Mouse (Mus musculus): Measurements from ENCODE around the gene Wnt4.

Gene Wnt4

GRCm38 (mm10) chr4:137279346-137279745 lies 2.1 kb downstream of the Wnt4 start:
- no peak for DNase-seq

- DNase-seq = no peak
These were observed 4.0 kb downstream of the Wnt4 start for GRCm38 (mm10) chr4:137281273-137281672.

DNA sequence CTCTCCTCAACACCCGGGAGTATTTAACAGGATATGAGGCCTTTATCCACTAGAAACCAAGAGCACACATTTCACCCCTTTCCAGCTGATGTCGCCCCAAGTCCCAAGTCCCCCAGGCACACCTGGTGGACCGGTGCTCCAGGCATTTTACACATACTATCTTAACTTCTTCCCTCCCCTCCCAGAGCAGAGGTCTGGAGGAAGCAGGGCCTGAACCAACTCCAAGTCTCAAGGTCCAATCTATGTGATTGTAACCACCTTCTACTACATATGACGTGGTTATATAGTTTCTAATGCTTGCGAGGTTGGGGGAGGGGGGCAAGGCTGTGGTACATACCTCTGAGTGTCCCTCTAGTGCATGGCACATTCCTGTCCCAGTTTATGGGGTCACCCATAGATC lies 4.8 kb downstream of the Wnt4 start:
- DNase-seq = no peak

- DNase-seq = no peak
These were observed 5.5 kb downstream of the Wnt4 start for GRCm38 (mm10) chr4:137282584-137283406.

DNA sequence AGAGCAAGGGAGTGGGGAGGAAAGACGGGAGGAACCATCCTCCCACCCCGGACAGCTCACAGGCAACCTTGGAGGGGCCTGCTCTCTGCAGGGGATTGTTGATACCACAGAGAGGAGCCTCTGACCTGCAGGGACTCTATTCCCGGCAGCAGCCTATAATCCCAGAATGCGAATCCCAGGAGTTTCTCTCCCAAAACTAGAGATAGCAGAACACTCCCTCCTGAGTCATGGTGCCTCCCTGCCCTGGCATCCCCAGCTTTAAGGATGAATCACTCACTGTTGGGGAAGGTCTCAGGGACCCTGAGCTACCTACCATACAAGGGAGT lies 6.1 kb downstream of the Wnt4 start:
- no peak for DNase-seq

DNA sequence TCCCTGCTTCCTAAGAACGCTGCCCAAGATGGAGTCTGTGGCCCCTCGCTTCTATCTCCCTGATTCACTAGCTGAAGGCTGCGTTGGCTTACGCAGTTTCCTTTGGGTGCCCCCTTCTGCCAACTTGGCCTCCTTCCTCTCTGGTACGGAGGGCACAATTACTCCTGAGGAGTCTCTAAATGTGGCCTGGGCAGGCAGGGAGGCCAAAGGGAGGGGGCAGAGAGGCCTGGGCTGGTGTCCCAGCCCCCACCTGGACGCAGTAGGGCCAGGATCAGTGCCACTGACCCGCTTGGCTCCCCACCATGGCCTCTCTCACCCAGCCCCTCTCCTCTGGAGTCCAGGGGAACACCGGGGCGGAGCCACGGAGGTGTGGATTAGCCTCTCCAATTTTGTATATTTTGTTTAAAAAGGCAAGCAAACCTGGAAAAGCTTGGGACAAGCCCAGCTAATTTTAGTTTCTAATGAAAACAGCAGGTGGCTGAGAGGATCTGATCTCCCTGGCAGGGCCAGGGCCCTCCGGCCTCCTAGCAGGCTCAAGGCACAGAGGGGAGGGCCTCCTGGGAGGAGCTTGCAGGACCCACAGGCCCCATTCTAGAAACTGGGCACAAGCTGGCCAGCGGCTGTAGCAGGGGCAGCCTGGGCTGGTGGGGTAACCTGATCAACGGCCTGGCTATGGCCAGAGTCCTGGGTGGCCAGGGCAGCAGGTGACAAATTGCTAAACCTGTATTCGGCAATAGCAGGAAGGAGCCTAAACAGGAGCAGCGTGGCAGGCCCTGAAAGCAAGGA lies 8.8 kb downstream of the Wnt4 start:
- no peak for DNase-seq

GRCm38 (mm10) chr4:137286662-137286953 lies 9.3 kb downstream of the Wnt4 start:
- DNase-seq = no peak

DNA sequence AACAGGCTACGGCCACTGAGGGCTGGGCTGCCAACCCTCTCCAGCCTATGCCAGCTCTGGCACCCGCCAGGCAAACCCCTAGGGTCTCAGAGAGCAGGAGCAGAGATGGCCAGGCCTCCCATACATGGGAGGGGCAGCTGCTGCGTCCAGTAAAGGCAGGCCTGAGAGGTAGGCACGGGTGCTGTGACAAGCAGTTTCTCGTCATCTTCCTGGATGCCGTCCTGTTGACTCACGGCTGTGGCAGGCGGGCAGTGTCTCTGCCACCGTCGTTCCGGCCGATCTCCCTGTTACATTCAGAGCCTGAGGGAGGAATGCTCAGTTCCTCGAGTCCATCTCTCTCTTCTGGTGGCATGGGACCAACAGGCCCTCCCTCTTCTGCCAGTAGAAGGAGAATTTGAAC lies 9.9 kb downstream of the Wnt4 start:
- no peak for DNase-seq

- DNase-seq = peak; percentile 51
These were observed 10.5 kb downstream of the Wnt4 start for GRCm38 (mm10) chr4:137287818-137288217.

- no peak for DNase-seq
These were observed 12.4 kb downstream of the Wnt4 start for GRCm38 (mm10) chr4:137289701-137290100.

GRCm38 (mm10) chr4:137290250-137290649 lies 13.0 kb downstream of the Wnt4 start:
- no peak for DNase-seq

- no peak for DNase-seq
These were observed 15.3 kb downstream of the Wnt4 start for GRCm38 (mm10) chr4:137292625-137293024.

GRCm38 (mm10) chr4:137294032-137294431 lies 16.7 kb downstream of the Wnt4 start:
- DNase-seq = no peak

DNA sequence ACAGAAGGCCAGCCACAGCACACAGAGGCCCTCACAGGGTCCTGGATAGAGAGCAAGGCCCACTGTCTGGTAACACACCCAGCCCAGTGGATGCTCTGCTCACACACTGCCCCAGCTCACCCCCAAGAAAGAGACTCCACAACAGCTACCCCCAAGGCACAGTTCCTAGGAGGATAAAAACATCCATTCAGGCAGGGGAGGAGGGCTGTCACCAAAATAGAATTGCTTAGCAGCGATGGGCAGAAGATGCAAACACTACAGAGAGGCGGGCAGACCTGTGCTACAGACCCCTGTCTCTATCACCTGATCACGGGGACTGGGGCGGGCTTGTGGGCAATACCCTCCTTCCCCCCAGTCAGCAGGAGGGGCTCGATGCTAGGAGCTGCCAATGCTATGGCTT lies 17.2 kb downstream of the Wnt4 start:
- no peak for DNase-seq

DNA sequence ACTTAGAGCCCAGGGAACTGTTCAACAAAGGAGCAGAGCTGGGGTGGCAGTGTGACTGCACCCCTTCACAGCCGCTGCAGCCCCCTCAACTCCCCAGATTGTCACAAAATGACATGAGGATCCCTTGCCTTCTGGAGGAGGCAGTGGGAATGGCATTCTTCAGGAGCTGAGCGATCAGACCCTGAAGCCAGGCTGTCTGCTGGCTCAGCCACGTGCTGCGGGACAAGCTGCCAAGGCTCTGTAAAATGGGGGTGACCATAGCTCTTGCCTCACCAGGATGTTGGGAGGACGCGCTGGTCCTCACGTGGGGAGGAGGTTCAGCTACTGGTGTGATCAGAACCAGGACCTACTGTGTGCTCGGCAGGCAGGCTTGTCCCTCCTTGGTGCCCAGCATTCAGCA lies 17.7 kb downstream of the Wnt4 start:
- no peak for DNase-seq

DNA sequence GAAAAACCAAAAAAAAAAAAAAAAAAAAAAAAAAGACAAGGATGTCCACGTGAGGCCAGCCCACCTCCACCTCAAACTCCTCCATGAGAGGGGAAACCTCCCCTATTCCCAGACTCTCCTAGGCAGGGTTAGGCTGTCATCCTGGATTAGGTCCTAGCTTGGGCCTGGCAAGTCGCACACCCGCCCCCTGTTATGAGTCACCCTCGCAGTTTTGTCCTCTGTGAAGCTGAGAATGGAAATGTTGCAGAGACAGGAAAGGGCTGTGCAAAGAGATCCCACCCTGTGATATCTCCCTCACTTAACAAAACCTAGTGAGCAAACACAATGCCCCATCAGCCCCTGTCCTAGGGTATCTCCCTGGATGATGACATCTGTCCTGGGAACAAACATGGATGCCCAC lies 20.3 kb downstream of the Wnt4 start:
- no peak for DNase-seq

DNA sequence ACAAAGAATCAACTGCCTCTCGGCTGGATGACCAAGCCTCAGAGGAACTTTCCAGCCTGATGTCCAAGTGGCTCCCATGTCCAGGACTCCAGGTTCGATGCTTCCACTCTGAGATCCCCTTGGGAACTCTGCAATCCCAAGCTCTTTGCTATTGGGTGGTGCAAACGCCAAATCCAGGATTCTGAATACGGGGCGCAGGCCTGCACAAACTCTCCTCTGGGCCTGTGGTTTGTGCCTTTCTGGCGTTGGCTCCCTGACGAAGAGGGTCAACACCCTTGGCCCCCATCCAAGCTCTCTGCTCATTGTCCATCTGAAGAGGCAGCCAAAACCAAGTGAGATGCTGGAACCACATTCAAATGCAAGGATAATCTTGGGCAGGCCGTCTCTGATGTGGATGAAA lies 21.1 kb downstream of the Wnt4 start:
- DNase-seq = no peak

DNA sequence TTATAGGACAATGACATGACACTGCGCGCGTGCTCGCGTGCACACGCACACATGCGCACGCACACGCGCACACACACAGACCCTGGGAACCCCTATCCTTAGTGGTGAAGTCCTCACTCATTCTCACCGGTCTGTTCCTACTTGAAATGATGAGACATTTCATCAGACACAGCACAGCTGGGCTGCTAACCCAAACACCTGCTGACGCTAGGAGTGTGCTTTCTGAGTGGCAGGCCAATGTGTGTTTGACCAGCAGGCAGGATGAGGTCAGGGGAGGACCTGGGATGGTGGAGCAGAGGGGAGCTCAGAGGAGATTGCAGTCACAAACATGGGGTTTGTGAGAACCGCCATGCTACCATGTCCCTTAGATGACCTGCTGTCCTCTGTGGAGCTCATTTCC lies 22.9 kb downstream of the Wnt4 start:
- no peak for DNase-seq

- no peak for DNase-seq
These were observed 24.3 kb downstream of the Wnt4 start for GRCm38 (mm10) chr4:137301635-137302034.

GRCm38 (mm10) chr4:137304106-137304505 lies 26.8 kb downstream of the Wnt4 start:
- no peak for DNase-seq

- no peak for DNase-seq
These were observed 27.8 kb downstream of the Wnt4 start for GRCm38 (mm10) chr4:137305066-137305465.

GRCm38 (mm10) chr4:137305831-137306576 lies 28.7 kb downstream of the Wnt4 start:
- no peak for DNase-seq

DNA sequence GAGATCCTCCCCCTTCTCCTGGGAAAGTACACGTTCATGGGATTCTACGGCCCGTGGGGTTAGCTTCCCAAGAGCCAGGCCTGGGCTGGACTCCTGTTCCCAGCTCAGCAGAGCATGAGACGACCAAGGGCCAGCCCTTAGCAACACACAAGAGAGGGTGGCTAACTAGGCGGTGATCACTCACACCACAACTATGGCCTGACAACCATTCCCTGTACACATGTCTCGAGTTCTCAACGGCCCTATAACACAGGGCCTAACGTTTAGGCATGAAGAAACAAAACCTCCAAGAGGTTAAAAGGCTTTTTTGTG lies 29.2 kb downstream of the Wnt4 start:
- no peak for DNase-seq

Measured in liver (tissue).